Mouse (Mus musculus) spleen, adult 2 months (tissue): Measurements from ENCODE around the gene Smyd3. TPM values are rescaled to one million over a fixed set of nuclear protein-coding genes. Genes with fewer than 3 reads are reported as not detected.

ENCODE experiments used
- DNase-seq, 2 experiments: peaks; one replicate each; pipeline versions ENCODE4 v3.0.0 to v3.0.0-alpha.2; 2012 to 2021; ENCODE audit warnings: low spot score in 2 of 2, low read depth in 1 of 2
- H3K27ac ChIP-seq: fragments of 200-500 bp; 2 replicates; pipeline ENCODE4 v1.5.1; 2012; ENCODE audit warnings: low read length, inconsistent platforms; ENCODE audit not compliant: insufficient read depth
- H3K27me3 ChIP-seq: fragments of 200-500 bp; 2 replicates; pipeline ENCODE4 v1.6.1; 2012; ENCODE audit warnings: mild to moderate bottlenecking, moderate library complexity, low read length, inconsistent platforms; ENCODE audit not compliant: control insufficient read depth, insufficient read depth
- H3K36me3 ChIP-seq: fragments of 200-500 bp; 2 replicates; pipeline ENCODE4 v1.6.1; 2012; ENCODE audit warnings: mild to moderate bottlenecking, low read length, inconsistent platforms; ENCODE audit not compliant: control insufficient read depth, insufficient read depth
- H3K4me1 ChIP-seq: fragments of 200-500 bp; 2 replicates; pipeline ENCODE4 v1.6.1; 2011; ENCODE audit warnings: inconsistent platforms; ENCODE audit not compliant: control insufficient read depth, insufficient read depth, insufficient read length
- H3K4me3 ChIP-seq: fragments of 200-500 bp; 2 replicates; pipeline ENCODE4 v1.5.1; 2011; ENCODE audit warnings: mild to moderate bottlenecking, inconsistent platforms; ENCODE audit not compliant: insufficient read depth, insufficient read length; ENCODE audit errors: extremely low read depth
- CTCF ChIP-seq: fragments of 200-500 bp; IDR thresholded peaks from 2 replicates; pipeline ENCODE4 v1.5.1; 2011; ENCODE audit warnings: mild to moderate bottlenecking, inconsistent platforms; ENCODE audit not compliant: insufficient read depth, insufficient read length, insufficient replicate concordance; ENCODE audit errors: extremely low read depth
- POLR2A ChIP-seq: fragments of 200-500 bp; IDR thresholded peaks from 2 replicates; pipeline ENCODE4 v1.6.1; 2011; ENCODE audit warnings: low read depth, low read length, inconsistent platforms
- WGBS: fragments of 180-500 bp; shearing (Covaris S2); methylation state at CpG from one replicate; pipeline ENCODE4 v1.1.7; 2018; 5-methylcytosine and 5-hydroxymethylcytosine counted together
- polyA plus RNA-seq: library from polyadenylated mRNA; depleted of rRNA; stranded (reverse); fragments of >200 nt; gene quantifications from 2 replicates; pipeline ENCODE4 v1.2.3, GENCODE M21; 2012; rRNA removed

Gene Smyd3
- 2.6 and 3.6 TPM in 2 replicates for polyA plus RNA-seq

DNA sequence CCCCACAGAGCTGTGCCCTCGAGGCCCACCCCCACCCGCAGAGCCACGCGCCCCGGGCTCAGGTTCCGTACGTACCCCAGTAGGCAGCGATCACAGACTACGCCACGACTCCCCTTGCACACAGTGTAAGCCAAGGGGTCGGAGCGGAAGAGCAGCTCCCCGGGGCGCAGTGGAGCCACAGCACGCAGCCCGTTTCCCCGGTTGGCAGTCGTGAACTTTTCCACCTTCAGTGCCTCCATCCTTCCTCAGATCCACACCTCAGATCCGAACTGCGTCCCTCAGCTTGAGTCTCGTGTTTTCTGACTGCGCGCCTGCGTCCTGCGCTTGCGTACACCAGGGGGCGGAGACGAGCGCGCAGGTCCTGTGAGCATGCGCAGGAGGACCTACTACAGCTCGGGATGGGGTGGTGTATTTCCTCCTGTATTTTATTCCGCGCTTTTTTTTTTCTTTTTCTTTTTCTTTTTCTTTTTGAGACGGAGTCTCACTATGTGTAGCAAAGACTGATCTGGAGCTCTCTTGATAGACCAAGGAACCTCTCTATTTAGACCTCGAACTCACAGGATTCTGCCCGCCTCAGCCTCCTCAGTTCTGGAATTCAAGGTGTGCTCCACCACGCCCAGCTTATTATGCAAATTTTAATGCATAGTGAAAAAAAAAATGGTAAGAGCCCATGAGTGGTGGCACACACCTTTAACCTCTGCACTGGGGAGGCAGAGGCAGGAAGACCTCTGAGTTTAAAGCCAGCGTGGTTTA lies at the start of gene Smyd3:
Gene Smyd3 (minus strand): TSS at position 329 of the 753 bp plus-strand sequence.
- TF ChIP-seq CTCF (peak; percentile 75; the same call in 1 of the 2 replicates), POLR2A (peak; percentile 33; the same call in 1 of the 2 replicates)
- no peaks in the 10 kb centered on the region for H3K27me3 ChIP-seq
- peak; percentile 75 to 85 for DNase-seq
- H3K4me1 ChIP-seq: no peaks in the 10 kb centered on the region; the same call in 1 of the 2 replicates
- H3K36me3 ChIP-seq: no peaks in the 10 kb centered on the region
- WGBS: 4% methylated on average over 39 of the region's 39 CpGs
- peak within 1 kb of the TSS; percentile 90 for H3K4me3 ChIP-seq
- H3K27ac ChIP-seq: peak within 1 kb of the TSS; percentile 47; the same call in 1 of the 2 replicates

DNA sequence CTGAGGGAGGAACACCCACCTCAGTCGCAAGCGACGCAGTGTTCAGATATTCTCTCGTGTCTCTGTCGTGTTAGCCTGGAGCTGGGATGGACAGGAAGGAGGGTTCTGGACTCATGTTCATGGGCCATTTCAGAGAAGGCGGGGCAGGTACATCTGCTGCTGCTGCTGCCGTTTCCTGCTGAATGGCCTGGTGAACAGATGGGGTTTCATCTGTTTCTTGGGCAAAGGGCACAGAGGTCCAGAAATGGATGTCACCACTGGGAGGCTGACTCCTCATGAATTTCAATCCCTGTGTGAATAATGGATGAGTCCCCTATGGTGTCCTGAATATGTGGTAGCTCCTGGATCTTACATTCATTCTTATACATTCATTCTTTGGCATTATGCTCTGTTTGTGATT lies 49.7 kb upstream of the Smyd3 start:
- Histone ChIP-seq H3K27ac (no peak overlapping the region), H3K36me3 (no peaks in the 10 kb centered on the region), H3K4me1 (0 out of 2 replicates have a peak, but pooled peaks cover 3% of the 10 kb centered on the region), H3K4me3 (no peak overlapping the region), H3K27me3 (no peaks in the 10 kb centered on the region)
- DNase-seq: no peak
- no peak for TF ChIP-seq CTCF
- TF ChIP-seq POLR2A: no peak
- WGBS: 90% methylated on average over 7 of the region's 7 CpGs

DNA sequence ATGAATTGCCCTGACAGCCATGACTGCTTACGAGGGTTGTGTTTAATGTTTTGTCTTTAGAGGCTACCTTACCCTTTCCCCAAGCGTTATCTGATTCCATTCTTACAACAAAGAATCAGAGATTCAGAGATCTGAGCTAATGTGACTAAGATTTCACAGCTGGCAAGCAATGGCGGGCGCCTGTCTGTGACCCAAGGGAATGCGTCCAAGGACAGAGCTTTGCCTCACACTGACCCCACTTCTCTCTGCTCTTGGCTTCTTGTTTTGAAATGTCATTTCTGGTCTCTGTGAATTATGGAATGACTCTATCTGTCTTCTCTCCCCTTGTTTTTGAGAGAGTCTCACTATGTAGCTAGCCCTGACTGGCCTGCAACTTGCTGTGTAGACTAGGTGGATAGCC lies 46.1 kb upstream of the Smyd3 start:
- DNase-seq: no peak
- Histone ChIP-seq H3K27me3 (no peaks in the 10 kb centered on the region), H3K4me1 (0 out of 2 replicates have a peak, but pooled peaks cover 3% of the 10 kb centered on the region), H3K4me3 (no peak overlapping the region), H3K27ac (no peak overlapping the region), H3K36me3 (no peaks in the 10 kb centered on the region)
- WGBS: 86% methylated on average over 5 of the region's 5 CpGs
- TF ChIP-seq CTCF (no peak), POLR2A (no peak)

DNA sequence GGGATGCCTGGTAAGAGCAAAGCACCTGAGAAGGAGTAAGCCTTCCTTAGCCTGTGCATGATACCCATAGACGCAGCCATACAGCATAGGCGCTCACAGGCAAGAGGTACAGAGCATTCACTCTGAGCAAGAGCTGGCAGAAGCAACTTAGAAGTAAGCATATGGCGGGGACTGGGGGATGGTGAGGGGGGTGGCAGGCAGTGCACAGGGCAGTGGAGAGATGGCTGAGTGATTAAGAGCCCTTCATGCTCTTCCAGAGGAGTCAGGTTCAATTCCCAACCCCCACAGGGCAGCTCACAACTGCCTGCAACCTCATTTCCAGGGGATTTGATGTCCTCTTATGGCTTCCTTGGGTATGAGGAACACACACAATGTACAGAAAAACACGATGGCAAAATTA lies 45.4 kb upstream of the Smyd3 start:
- no peak for DNase-seq
- Histone ChIP-seq H3K36me3 (no peaks in the 10 kb centered on the region), H3K4me3 (no peak overlapping the region), H3K4me1 (0 out of 2 replicates have a peak, but pooled peaks cover 3% of the 10 kb centered on the region), H3K27ac (no peak overlapping the region), H3K27me3 (no peaks in the 10 kb centered on the region)
- 85% methylated on average over 4 of the region's 4 CpGs for WGBS
- TF ChIP-seq POLR2A: no peak
- no peak for TF ChIP-seq CTCF

DNA sequence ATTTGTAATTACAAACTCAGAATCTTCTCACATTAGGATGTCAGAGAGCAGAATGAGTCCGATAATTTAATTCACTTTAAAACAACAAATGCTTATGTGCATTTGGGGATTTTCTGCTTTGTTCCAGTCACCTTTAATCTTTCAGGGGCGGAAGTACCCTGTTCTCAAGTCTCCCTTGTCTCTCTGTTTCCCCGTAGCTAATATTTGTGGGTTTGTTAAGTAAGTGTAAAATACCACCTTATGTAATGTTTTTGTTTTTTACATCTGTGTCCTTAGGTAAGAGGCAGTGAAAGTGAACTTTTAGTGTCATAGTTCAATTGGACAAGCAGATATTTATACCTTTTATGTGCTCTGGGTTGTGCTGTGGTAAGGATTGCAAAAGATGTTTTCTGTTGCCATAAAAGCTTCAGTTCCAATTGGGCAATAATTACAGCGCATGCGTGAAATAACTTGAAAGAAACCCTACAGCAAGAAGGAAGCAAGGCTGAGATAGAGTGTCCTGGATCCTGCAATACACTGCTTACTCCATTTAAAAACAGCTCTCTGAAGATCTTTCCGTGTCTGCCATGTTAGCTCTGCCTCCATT lies 43.1 kb upstream of the Smyd3 start:
- TF ChIP-seq POLR2A: no peak
- H3K4me3 ChIP-seq: no peak overlapping the region
- no peaks in the 10 kb centered on the region for H3K4me1 ChIP-seq
- H3K36me3 ChIP-seq: no peaks in the 10 kb centered on the region
- WGBS: 88% methylated on average over 6 of the region's 6 CpGs
- no peak for DNase-seq
- no peak overlapping the region for H3K27ac ChIP-seq
- no peaks in the 10 kb centered on the region for H3K27me3 ChIP-seq

DNA sequence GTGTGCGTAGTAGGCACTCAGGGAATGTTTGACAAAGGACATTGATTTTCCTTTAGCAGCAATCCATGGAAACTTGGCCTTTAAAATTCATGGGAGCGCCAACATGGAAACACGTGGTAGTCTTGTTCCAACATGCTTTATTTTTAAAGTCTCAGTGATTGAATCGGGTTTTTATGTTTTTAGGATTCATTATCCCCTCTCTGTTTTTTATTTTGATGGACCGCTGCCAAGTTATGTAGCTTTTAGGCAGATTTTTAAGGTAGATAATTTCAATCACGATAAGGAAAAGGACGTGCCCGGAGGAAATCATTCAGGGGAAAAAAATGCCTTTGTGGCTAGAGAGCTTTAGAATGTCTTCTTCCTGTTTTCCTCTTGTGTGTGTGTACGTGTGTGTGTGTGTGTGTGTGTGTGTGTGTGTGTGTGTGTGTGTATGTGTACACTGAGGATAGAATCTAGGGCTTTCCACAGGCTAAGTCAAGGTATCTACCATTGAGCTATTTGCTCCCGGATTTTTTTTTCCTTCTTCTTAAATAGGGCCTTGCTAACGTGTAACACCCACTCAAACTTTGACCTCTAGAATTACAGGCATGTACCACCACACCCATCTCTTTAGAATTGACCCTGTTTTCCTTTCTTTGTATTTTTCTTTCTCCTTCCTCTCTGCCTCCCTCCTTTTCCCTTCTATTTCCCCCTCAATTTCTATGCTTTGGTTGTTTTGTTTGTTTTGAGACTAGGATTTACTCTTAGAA lies 41.8 kb upstream of the Smyd3 start:
- Histone ChIP-seq H3K36me3 (no peaks in the 10 kb centered on the region), H3K4me1 (no peaks in the 10 kb centered on the region), H3K4me3 (no peak overlapping the region), H3K27ac (no peak overlapping the region), H3K27me3 (no peaks in the 10 kb centered on the region)
- TF ChIP-seq CTCF (no peak), POLR2A (no peak)
- DNase-seq: no peak
- whole genome bisulfite sequencing: 55% methylated on average over 11 of the region's 11 CpGs
